Mouse (Mus musculus) hindbrain, embryonic 13.5 days (tissue): Measurements from ENCODE around the gene Mia. TPM values are rescaled to one million over a fixed set of nuclear protein-coding genes. Genes with fewer than 3 reads are reported as not detected.

Experiments used
- ATAC-seq: fragments of 200-750 bp; cut with Nextera tagmentation; 2 replicates; pipeline ENCODE4 v1.8.0; 2017; ENCODE audit warnings: moderate TSS enrichment; ENCODE audit not compliant: low FRiP score
- H3K27ac ChIP-seq: fragments of 300-500 bp; sonication (generic); 2 replicates; pipeline ENCODE4 v1.5.1; 2015; ENCODE audit warnings: inconsistent platforms, mild to moderate bottlenecking, moderate library complexity
- H3K27me3 ChIP-seq: fragments of 300-500 bp; sonication (generic); 2 replicates; pipeline ENCODE4 v1.6.1; 2015; ENCODE audit warnings: mild to moderate bottlenecking, inconsistent platforms
- H3K36me3 ChIP-seq: fragments of 300-500 bp; sonication (generic); 2 replicates; pipeline ENCODE4 v1.6.1; 2015; ENCODE audit warnings: mild to moderate bottlenecking, inconsistent platforms
- H3K4me1 ChIP-seq: fragments of 300-500 bp; sonication (generic); replicated peaks from 2 replicates; pipeline ENCODE4 v1.6.1; 2015; ENCODE audit warnings: inconsistent platforms
- H3K4me2 ChIP-seq: fragments of 300-500 bp; sonication (generic); 2 replicates; pipeline ENCODE4 v1.6.1; 2015; ENCODE audit warnings: inconsistent platforms, mild to moderate bottlenecking, moderate library complexity
- H3K4me3 ChIP-seq: fragments of 300-500 bp; sonication (generic); 2 replicates; pipeline ENCODE4 v1.5.1; 2015; ENCODE audit warnings: mild to moderate bottlenecking, inconsistent platforms
- H3K9ac ChIP-seq: fragments of 300-500 bp; sonication (generic); 2 replicates; pipeline ENCODE4 v1.6.1; 2015; ENCODE audit warnings: mild to moderate bottlenecking, inconsistent platforms
- H3K9me3 ChIP-seq: fragments of 300-500 bp; sonication (generic); 2 replicates; pipeline ENCODE4 v1.6.1; 2016; ENCODE audit warnings: inconsistent platforms
- WGBS: fragments of 180-500 bp; shearing (Covaris S2); methylation state at CpG from one replicate; pipeline ENCODE4 v1.1.7; 2015; 5-methylcytosine and 5-hydroxymethylcytosine counted together
- polyA plus RNA-seq: library from polyadenylated mRNA; unstranded; fragments of >200 nt; fragmentation: Nextera tagmentation; extraction: Ambion mirVana; gene quantifications from 2 replicates; pipeline ENCODE4 v1.2.1, GENCODE M21; 2015

The Mia gene
- polyA plus RNA-seq, 1 experiment from 2014 or later, result 11.3 TPM

DNA sequence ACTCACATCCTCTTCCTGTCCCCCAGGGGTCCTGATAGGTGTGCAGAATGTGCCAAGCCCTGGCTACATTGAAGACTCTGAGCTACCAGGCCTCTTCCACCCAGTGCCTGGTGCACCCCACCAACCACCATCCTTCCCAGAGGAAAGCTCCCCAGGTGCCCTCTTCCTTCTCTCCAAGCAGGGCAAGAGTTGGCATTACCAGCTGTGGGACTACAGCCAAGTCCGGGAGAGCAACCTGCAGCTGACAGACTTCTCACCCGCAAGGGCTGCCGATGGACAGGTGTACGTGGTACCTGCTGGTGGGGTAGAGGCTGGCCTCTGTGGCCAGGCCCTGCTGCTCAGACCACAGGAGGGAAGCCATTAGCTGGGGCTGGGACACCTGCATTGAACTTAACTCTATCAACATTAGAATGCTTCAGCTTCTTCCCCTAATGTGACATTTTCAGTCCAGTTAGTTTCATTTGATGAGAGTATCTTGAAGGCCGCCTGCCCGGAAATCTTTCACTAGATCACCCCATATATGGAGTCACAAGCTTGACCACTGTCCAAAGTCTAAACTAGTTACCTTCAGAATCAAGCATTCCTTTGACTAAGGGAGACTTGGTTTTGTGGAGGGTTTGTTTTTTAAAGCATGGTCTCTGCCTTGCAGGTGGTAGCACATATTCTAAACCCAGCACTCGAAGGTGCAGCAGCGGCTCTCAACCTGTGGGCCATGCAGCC is 22.9 kb upstream of the Mia start:
- no peaks in the 10 kb centered on the region for H3K9me3 ChIP-seq
- no peaks in the 10 kb centered on the region for H3K4me1 ChIP-seq
- no peaks in the 10 kb centered on the region for H3K27me3 ChIP-seq
- H3K4me2 ChIP-seq, result no peak overlapping the region
- WGBS, result 96% methylated on average over 8 of the region's 8 CpGs
- ATAC-seq, result no peak
- no peak overlapping the region for H3K27ac ChIP-seq
- peaks cover 71% of the 10 kb centered on the region for H3K36me3 ChIP-seq
- H3K4me3 ChIP-seq, result no peak overlapping the region
- no peak overlapping the region for H3K9ac ChIP-seq

DNA sequence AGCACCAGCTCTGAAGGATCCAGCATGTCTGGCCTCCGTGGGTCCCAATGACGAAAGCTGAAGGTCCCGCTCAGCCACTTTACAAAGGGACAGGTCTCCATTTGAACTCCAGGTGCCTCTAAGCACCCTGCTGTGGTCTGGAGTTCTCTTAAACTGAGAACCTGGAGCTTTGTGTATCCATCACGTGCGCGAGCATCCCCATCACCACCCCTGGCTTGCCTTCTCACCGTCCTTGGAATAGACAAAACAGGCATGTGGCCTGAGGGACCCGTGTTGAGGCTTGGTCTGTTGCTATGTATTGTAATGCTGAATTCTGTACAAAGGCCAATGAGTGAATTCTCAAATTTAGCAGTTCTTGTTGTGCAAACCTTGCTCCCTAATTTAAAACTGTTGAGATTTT is 17.8 kb upstream of the Mia start:
- 96% methylated on average over 8 of the region's 8 CpGs for WGBS
- Histone ChIP-seq H3K27ac (no peak overlapping the region), H3K36me3 (peaks cover 31% of the 10 kb centered on the region), H3K4me1 (peaks cover 19% of the 10 kb centered on the region), H3K27me3 (no peaks in the 10 kb centered on the region), H3K4me2 (no peak overlapping the region), H3K9me3 (no peaks in the 10 kb centered on the region), H3K4me3 (no peak overlapping the region), H3K9ac (no peak overlapping the region)
- ATAC-seq, result no peak

DNA sequence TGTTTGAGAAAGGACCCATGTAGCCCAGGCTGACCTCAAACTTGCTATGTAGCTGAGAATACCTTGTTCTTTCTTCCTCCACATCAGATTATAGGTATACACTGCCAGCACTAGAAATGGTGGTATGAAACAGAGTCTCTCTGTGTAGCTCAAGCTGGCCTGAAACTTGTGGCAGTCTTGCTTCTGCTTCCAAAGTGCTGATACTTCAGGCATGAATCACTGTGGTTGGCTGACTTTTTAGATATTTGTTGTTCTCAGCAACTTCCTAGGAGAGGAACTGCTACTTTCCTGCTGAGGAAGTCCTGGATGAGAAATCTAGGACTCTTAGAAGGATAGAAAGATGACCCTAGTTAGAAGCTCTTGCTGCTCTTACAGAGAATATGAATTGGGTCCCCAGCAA is 17.4 kb upstream of the Mia start:
- Histone ChIP-seq H3K9ac (no peak overlapping the region), H3K27me3 (no peaks in the 10 kb centered on the region)

DNA sequence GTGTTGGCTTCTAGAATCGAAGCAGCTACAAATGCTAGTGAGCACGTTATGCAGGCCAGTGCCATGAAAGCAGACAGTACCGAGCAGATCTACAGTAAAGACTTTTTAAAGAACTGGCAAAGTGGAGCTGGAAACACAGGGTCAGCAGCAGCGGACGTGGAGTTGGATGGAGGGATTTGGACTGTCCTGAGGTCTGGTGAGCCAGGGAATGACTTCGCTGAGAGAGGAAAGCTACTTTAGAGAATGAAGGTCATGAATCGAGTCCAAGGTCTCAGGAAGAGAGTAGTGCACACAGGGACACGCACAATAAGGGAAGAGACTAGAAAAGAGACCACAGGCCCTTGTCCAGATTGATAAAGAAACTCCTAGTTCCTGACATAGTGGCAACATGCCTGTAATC is 16.7 kb upstream of the Mia start:
- H3K27ac ChIP-seq, result no peak overlapping the region
- no peak overlapping the region for H3K4me2 ChIP-seq
- ATAC-seq, result no peak
- H3K9ac ChIP-seq, result no peak overlapping the region
- no peaks in the 10 kb centered on the region for H3K27me3 ChIP-seq
- peaks cover 31% of the 10 kb centered on the region for H3K36me3 ChIP-seq
- H3K4me1 ChIP-seq, result peaks cover 30% of the 10 kb centered on the region
- 92% methylated on average over 8 of the region's 8 CpGs for WGBS
- H3K9me3 ChIP-seq, result no peaks in the 10 kb centered on the region
- no peak overlapping the region for H3K4me3 ChIP-seq

More for the DNA sequence above, 17.4 kb upstream of the Mia start:
- Histone ChIP-seq H3K9me3 (no peaks in the 10 kb centered on the region), H3K27ac (no peak overlapping the region), H3K4me3 (no peak overlapping the region), H3K4me2 (no peak overlapping the region), H3K4me1 (peaks cover 23% of the 10 kb centered on the region), H3K36me3 (peaks cover 31% of the 10 kb centered on the region)
- ATAC-seq, result no peak

DNA sequence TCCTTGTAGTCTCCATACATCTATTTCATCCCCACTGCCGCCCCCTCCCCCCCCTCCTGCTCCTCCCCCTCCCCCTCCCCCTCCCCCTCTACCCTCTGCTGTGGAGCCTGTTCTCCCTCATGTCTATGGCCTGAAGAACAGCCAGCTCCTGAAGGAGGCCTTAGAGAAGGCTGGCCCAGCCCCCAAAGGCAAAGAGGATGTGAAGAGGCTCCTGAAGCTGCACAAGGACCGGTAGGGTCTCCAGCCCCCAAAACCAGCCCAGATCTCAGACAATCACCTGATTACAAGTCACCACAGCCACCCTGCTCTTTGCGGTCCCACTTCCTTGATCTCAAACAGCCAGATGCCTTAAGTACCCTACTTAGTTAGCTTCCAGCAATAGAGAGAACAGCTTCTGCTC is 16.2 kb upstream of the Mia start:
- Histone ChIP-seq H3K4me2 (peak overlapping the region; percentile 95; the same call in 1 of the 2 replicates), H3K9me3 (no peaks in the 10 kb centered on the region), H3K27me3 (no peaks in the 10 kb centered on the region), H3K9ac (no peak overlapping the region), H3K4me1 (peaks cover 33% of the 10 kb centered on the region), H3K36me3 (peaks cover 31% of the 10 kb centered on the region), H3K27ac (no peak overlapping the region), H3K4me3 (no peak overlapping the region)
- no peak for ATAC-seq
- 81% methylated on average over 3 of the region's 3 CpGs for WGBS

DNA sequence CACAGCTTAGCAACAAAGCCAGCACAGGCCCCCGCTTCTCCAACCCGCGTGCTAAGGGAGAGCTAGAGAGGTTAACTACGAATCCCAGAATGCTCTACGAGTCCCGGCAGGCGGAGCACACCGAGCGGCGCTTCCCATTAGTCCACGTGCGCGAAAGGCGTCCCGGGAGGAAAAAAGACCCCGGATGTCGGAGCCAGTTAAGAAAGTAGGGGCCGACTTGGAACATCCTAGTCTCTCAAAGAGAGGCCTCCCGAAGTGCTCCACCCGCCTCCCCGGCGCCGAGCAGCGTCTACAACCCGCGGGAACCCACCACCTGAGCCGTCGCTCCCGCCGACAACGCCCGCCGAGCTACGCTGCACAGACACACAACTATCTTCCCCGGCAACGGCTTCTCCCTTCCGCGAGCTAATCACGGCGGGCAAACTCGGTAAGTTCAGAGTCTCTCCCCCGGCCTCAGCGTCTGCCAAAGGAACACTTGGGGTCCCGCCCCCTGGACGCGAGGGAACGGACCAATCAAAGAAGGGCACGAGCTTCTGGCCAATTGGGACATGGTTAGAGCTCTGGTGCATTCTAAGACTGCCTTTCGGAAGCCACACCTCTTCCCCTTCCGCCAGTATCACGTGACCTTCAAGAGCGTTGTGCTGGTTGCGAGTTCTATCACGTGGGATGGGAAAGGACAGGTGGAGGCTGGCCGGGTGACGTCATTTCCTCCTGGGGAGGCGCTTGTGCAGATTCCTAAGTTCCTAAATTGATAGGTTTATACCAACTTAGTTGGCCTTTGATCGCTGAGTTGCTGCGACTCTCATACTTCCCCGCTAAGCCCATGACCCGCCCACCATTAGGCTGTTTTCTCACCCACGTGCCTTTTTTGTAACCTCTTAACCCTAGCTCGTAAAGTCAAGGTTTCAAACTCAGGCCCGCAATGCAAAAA is 15.0 kb upstream of the Mia start, which contains the start of the genes BC024978 and Snrpa:
BC024978 (plus strand) TSS at position 101 of the 931 bp plus-strand sequence.
Snrpa (minus strand) TSS at position 591 of the 931 bp plus-strand sequence.
- Histone ChIP-seq H3K27me3 (no peaks in the 10 kb centered on the region), H3K9ac (peak within 1 kb of the TSS; percentile 87), H3K4me1 (peaks cover 33% of the 10 kb centered on the region), H3K27ac (peak within 1 kb of the TSS; percentile 98), H3K4me3 (peak within 1 kb of the TSS; percentile 78), H3K9me3 (no peaks in the 10 kb centered on the region), H3K36me3 (peaks cover 38% of the 10 kb centered on the region), H3K4me2 (peak within 1 kb of the TSS; percentile 95)
- peak; percentile 99 for ATAC-seq
- WGBS, result under 1% methylated on average over 63 of the region's 64 CpGs

DNA sequence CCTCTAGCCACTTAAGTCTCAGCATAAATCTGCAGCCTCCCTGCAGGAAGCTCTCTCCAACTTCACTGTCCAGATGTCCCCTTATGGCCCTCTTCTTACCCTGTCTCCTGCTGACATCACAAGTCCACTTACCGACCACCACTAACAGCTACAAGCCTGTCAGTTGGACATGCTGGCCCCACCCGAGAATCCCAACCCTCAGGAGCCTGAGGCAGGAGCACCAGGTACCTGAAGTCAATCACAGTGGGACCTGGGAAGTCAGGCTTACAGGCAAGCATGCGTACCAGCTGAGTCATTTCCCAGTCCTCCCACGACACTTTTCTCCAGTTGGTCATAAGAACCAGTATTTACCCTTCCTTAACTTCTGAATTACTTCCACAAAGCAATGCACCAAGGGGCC is 12.8 kb upstream of the Mia start:
- WGBS, result 86% methylated on average over 4 of the region's 4 CpGs
- H3K4me1 ChIP-seq, result peaks cover 33% of the 10 kb centered on the region

DNA sequence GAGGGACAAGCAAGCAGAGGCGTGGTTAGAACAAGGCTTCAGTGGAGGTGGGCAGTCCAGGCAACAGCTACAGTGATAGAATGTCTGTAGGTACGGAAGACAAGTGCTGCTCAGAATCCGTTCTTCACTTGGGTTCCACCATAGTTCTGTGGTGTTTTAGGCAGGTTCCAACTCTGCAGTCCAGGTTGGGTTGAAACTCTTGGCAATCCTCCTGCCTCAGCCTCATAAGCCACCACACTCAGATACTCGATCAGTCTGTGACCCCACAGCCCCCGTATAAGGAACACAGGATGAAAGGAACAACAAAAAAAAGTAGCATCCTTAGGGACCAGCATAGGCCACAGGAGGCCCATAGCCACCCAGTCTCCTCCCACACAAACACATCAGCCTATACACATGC is 11.5 kb upstream of the Mia start:
- Histone ChIP-seq H3K4me3 (no peak overlapping the region), H3K27ac (no peak overlapping the region), H3K4me2 (no peak overlapping the region), H3K4me1 (peaks cover 33% of the 10 kb centered on the region), H3K27me3 (no peaks in the 10 kb centered on the region), H3K9ac (no peak overlapping the region), H3K9me3 (no peaks in the 10 kb centered on the region), H3K36me3 (peaks cover 64% of the 10 kb centered on the region)
- WGBS, result 96% methylated on average over 5 of the region's 5 CpGs
- no peak for ATAC-seq

More for the DNA sequence above, 12.8 kb upstream of the Mia start:
- Histone ChIP-seq H3K9me3 (no peaks in the 10 kb centered on the region), H3K27me3 (no peaks in the 10 kb centered on the region), H3K4me2 (peak overlapping the region; percentile 95), H3K36me3 (peaks cover 53% of the 10 kb centered on the region), H3K9ac (peak overlapping the region; percentile 35; the same call in 1 of the 2 replicates), H3K27ac (no peak overlapping the region), H3K4me3 (0 out of 2 replicates have a peak overlapping the region, but pooled peaks have one; percentile 4)
- ATAC-seq, result no peak

DNA sequence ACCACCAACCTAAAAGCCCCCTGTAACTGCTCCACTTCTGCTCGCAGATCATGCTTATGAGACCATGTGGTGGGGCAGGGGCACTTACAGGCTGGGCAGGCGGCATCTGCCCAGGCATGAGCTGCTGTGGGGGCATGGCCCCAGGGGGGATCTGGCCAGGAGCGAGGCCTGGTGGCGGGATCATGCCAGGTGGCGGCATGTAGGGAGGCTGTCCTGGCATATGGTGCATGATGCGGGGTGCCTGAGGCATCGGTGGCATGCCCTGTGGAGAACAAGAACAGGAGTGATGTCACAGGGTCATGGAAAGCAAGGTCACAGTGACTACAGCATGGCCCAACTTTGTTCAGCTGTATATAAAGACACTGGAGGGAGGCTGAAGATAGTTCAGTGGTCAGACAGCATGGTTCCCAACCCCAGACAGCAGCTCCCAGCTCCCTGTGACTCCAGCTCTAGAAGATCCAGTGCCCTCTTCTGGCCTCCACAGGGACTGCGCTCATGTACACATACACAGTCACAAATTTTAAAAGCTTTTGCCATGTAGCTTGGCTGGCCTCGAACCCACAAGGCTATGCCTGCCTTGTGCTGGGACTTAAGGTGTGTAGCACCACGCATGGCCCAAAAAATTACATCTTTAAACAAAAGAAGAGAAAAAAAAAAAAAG is 8.4 kb upstream of the Mia start:
- H3K4me2 ChIP-seq, result no peak overlapping the region
- H3K27ac ChIP-seq, result no peak overlapping the region
- no peaks in the 10 kb centered on the region for H3K27me3 ChIP-seq
- H3K9ac ChIP-seq, result no peak overlapping the region
- no peaks in the 10 kb centered on the region for H3K9me3 ChIP-seq
- H3K36me3 ChIP-seq, result peaks cover 94% of the 10 kb centered on the region
- no peak overlapping the region for H3K4me3 ChIP-seq
- peaks cover 20% of the 10 kb centered on the region for H3K4me1 ChIP-seq
- WGBS, result 98% methylated on average over 10 of the region's 10 CpGs
- ATAC-seq, result no peak

DNA sequence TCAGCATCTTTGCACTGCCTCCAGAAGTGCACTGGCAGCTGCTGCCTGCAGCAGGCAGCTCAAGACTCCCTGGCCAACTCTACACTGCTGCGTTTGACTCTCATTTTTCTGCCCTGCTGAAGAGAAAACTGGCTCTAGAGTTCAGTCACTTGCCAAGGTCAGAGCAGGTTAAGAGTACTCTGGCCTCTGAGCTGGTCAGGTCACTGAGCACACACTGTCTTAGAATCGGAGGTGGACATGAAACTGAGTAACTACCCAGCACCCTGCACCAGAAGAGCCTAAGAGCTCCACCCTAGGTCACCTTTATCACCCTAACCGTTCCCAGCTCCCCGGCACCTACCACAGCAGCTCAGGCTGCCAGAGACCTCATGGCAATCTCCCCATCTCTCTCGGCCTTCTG is 5.0 kb upstream of the Mia start:
- peaks cover 86% of the 10 kb centered on the region for H3K36me3 ChIP-seq
- no peaks in the 10 kb centered on the region for H3K9me3 ChIP-seq
- no peaks in the 10 kb centered on the region for H3K27me3 ChIP-seq
- 94% methylated on average over 5 of the region's 5 CpGs for WGBS
- H3K4me1 ChIP-seq, result no peaks in the 10 kb centered on the region
- ATAC-seq, result no peak
- H3K4me3 ChIP-seq, result no peak overlapping the region
- H3K27ac ChIP-seq, result no peak overlapping the region
- no peak overlapping the region for H3K4me2 ChIP-seq
- no peak overlapping the region for H3K9ac ChIP-seq

DNA sequence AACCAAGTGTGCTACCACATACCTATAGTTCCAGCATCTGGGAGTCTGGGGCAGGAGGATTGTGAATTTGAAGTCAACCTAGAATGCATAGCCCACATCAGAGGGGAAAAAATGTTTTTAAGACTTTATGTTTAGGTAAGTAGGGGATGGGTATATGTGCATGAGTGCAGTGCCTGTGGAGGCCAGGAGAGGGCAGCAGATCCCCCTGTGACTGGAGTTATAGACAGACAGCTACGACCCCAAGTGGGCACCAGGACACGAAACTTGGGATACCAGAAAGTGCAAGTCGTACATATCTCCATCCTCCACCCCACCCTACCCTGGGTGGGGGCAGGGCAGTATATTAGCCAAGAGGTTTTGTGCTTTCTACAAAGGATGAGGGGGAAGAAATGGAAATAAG is 4.0 kb upstream of the Mia start:
- WGBS, result 77% methylated on average over 3 of the region's 3 CpGs
- no peak for ATAC-seq
- H3K36me3 ChIP-seq, result peaks cover 75% of the 10 kb centered on the region

DNA sequence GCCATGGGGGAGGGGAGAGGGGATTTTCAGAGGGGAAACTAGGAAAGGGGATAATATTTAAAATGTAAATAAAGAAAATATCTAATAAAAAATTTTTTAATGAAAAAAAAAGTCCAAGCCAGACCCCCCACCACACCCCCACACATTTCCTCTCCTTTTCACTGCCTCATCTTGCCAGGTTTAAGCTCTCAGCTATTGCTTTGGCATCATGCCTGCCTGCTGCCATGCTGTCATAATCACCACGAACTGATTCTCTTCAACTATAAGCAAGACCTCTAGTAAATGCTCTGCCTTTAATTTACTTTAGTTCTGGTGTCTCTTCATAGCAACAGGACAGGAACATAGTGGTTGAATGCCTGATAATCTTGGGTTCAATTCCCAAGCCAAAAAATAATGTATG is 1.5 kb upstream of the Mia start:
- Histone ChIP-seq H3K4me2 (no peak overlapping the region), H3K27me3 (no peaks in the 10 kb centered on the region), H3K9me3 (no peaks in the 10 kb centered on the region), H3K27ac (no peak overlapping the region), H3K4me1 (peaks cover 20% of the 10 kb centered on the region), H3K9ac (no peak overlapping the region), H3K4me3 (no peak overlapping the region), H3K36me3 (peaks cover 51% of the 10 kb centered on the region)
- WGBS, result 82% methylated on average over 1 of the region's 1 CpGs
- ATAC-seq, result no peak

More for the DNA sequence above, 4.0 kb upstream of the Mia start:
- H3K4me3 ChIP-seq, result no peak overlapping the region
- H3K4me2 ChIP-seq, result no peak overlapping the region
- H3K9ac ChIP-seq, result no peak overlapping the region
- no peak overlapping the region for H3K27ac ChIP-seq
- H3K27me3 ChIP-seq, result no peaks in the 10 kb centered on the region
- no peaks in the 10 kb centered on the region for H3K9me3 ChIP-seq
- H3K4me1 ChIP-seq, result peaks cover 4% of the 10 kb centered on the region
